Mouse (Mus musculus): ENCODE measurements around the gene Tspan32. TPM values are rescaled to one million over a fixed set of nuclear protein-coding genes. Genes with fewer than 3 reads are reported as not detected.
A peak's percentile ranks its signal among the peaks of the same experiment; 100 is the strongest.

Tspan32 gene
- polyA plus RNA-seq, 1 experiment = not detected

DNA sequence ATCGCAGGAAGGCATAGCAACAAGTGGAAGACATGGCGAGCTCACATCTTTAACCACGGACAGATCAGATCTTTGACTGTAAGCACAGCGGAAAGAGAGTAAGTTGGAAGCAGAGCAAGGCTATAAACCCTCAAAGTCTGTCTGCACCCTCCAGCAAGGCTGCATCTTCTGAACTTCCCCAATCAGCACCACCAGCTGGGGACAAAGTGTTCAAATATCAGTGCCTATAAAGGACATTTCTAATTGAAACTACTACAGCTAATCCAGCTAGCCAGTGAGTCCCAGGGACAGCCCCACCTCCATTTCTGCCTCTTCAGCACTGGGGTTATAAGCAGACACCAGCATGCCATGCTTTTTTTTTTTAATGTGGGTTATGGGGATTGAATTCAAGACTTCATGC is 32.5 kb downstream of the Tspan32 start:
- Histone ChIP-seq H3K27ac (ENCODE audit: insufficient read depth, low read depth, low read length) (no peak overlapping the region), H3K4me3 (ENCODE audit: insufficient read depth, low read depth, low read length) (no peak overlapping the region), H3K4me1 (ENCODE audit: control insufficient read depth, insufficient read depth, low read length) (peaks cover 9% of the 10 kb centered on the region; the same call in 1 of the 2 replicates)
- 92% methylated on average over 4 of the region's 4 CpGs for WGBS
- no peak for TF ChIP-seq POLR2A (IDR thresholded peaks at IDR 0.05; ENCODE audit: insufficient read depth, low read depth, low read length)
- TF ChIP-seq CTCF (IDR thresholded peaks at IDR 0.05; ENCODE audit: insufficient read depth, low read depth, low read length) = no peak

- TF ChIP-seq POLR2A (IDR thresholded peaks at IDR 0.05; ENCODE audit: insufficient read depth, low read depth, low read length) (no peak), CTCF (IDR thresholded peaks at IDR 0.05; ENCODE audit: insufficient read depth, low read depth, low read length) (no peak)
- H3K27ac ChIP-seq (ENCODE audit: insufficient read depth, low read depth, low read length) = no peak overlapping the region
- no peak overlapping the region for H3K4me3 ChIP-seq (ENCODE audit: insufficient read depth, low read depth, low read length)
- H3K4me1 ChIP-seq (ENCODE audit: control insufficient read depth, insufficient read depth, low read length) = peaks cover 11% of the 10 kb centered on the region
- WGBS = 94% methylated on average over 3 of the region's 3 CpGs
These were observed 33.5 kb downstream of the Tspan32 start for GRCm38 (mm10) chr7:143038174-143038931.

DNA sequence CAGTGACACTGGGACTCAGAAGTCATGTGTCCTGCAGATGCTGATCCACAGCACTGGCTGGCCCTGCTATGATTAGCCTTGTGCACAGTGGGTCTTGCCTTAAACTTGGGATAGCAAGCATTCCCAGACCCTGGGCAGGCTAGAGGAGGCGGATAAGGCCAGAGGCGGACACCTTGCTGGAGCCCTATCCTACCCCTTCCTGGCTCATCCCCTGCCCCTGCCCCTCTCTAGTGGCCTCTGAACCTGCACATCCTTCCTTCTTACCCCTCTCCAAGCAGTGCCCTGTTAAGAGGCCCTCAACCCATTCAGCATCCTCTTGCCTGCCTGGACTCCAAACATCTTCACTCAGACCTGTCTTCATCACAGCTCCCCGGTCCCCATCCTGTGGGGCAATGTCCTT is 35.7 kb downstream of the Tspan32 start:
- H3K27ac ChIP-seq (ENCODE audit: insufficient read depth, low read depth, low read length) = no peak overlapping the region
- WGBS = 99% methylated on average over 3 of the region's 3 CpGs

DNA sequence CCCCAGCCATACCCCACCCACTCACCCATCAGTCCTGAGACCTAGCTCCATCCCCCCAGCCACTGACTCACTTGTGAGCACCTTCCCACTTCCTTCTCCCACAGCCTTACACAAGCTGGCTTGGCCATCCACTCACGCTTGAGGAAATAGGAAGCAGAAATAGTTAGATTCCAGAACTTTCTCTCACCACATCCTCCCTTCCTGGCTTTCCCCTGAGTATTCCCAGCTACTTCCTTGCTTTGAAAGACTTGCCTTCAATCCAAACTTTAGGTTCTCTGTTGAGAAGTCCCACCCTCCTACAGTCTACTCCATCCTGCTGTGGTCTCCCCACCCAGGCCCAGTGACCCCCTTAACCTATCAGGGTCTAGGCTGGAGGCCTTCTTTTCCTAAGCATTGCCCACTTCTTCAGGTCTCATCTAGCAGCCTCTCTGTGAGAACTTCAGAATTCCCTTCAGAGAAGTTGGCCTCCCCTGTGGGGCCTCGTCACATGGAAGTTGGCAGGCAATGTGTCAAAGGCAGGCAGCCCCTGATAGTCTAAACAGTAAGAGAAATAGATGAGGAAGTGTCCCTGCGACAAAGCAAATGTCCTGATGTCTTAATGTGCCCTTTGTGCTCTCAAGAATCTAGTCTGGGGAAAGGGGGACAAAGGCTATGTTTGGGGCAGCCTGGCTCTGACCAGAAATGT is 36.4 kb downstream of the Tspan32 start:
- no peak overlapping the region for H3K27ac ChIP-seq (ENCODE audit: insufficient read depth, low read depth, low read length)
- WGBS = 84% methylated on average over 3 of the region's 3 CpGs
- no peak overlapping the region for H3K4me3 ChIP-seq (ENCODE audit: insufficient read depth, low read depth, low read length)
- peaks cover 11% of the 10 kb centered on the region for H3K4me1 ChIP-seq (ENCODE audit: control insufficient read depth, insufficient read depth, low read length)
- no peak for TF ChIP-seq POLR2A (IDR thresholded peaks at IDR 0.05; ENCODE audit: insufficient read depth, low read depth, low read length)

More for the DNA sequence above, 35.7 kb downstream of the Tspan32 start:
- Histone ChIP-seq H3K4me1 (ENCODE audit: control insufficient read depth, insufficient read depth, low read length) (peaks cover 11% of the 10 kb centered on the region), H3K4me3 (ENCODE audit: insufficient read depth, low read depth, low read length) (no peak overlapping the region)
- TF ChIP-seq POLR2A (IDR thresholded peaks at IDR 0.05; ENCODE audit: insufficient read depth, low read depth, low read length) = no peak
- TF ChIP-seq CTCF (IDR thresholded peaks at IDR 0.05; ENCODE audit: insufficient read depth, low read depth, low read length) = no peak

DNA sequence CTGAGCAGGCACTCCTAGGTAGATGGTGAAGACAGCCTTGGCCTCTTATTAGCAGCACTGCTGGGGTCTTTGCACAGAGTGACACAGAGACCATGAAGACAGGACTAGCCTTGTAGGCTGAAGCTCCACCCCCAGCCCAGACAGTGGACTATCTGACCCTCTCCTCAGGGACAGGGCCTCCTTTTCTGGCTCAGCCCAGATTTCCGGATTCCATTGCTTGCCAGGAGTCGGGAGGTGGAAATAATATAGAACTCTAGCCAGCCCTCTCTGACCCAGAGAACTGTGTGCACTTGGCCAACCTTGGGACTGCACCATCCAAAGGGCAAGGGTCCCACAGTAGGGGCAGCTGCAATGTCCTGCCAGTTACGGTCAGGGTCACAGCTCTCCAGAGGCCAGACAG is 37.2 kb downstream of the Tspan32 start:
- WGBS = 60% methylated on average over 3 of the region's 3 CpGs
- 0 out of 2 replicates have a peak overlapping the region, but pooled peaks have one; percentile 64 for H3K27ac ChIP-seq (ENCODE audit: insufficient read depth, low read depth, low read length)
- TF ChIP-seq POLR2A (IDR thresholded peaks at IDR 0.05; ENCODE audit: insufficient read depth, low read depth, low read length) = no peak
- no peak for TF ChIP-seq CTCF (IDR thresholded peaks at IDR 0.05; ENCODE audit: insufficient read depth, low read depth, low read length)

DNA sequence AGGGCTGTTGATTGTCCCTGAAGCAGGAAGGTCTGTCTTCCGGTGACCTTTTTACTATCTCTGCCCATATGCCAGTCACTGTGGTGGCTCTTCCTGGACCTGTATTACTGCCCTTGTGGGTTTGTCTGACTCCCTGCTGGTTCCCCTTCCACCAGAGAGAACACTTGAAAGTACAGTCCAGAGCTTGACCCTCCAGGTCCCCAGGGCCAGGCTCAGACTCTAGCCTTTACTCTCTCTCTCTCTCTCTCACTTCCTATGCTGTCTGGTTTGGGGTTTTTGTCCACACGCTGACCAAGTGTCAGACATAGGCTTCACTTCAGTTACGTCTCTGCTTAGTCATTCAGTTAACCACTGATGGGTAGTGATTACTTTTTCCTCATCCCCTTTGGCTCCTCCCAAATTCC is 38.1 kb downstream of the Tspan32 start:
- no peak overlapping the region for H3K27ac ChIP-seq (ENCODE audit: insufficient read depth, low read depth, low read length)
- no peak overlapping the region for H3K4me3 ChIP-seq (ENCODE audit: insufficient read depth, low read depth, low read length)
- no peak for TF ChIP-seq POLR2A (IDR thresholded peaks at IDR 0.05; ENCODE audit: insufficient read depth, low read depth, low read length)
- TF ChIP-seq CTCF (IDR thresholded peaks at IDR 0.05; ENCODE audit: insufficient read depth, low read depth, low read length) = no peak
- H3K4me1 ChIP-seq (ENCODE audit: control insufficient read depth, insufficient read depth, low read length) = peaks cover 13% of the 10 kb centered on the region
- WGBS = 92% methylated on average over 3 of the region's 3 CpGs

More for the DNA sequence above, 37.2 kb downstream of the Tspan32 start:
- H3K4me3 ChIP-seq (ENCODE audit: insufficient read depth, low read depth, low read length) = no peak overlapping the region
- H3K4me1 ChIP-seq (ENCODE audit: control insufficient read depth, insufficient read depth, low read length) = peaks cover 13% of the 10 kb centered on the region

- no peak overlapping the region for H3K27ac ChIP-seq (ENCODE audit: insufficient read depth, low read depth, low read length)
- 92% methylated on average over 2 of the region's 2 CpGs for WGBS
- no peak overlapping the region for H3K4me3 ChIP-seq (ENCODE audit: insufficient read depth, low read depth, low read length)
These were observed 39.4 kb downstream of the Tspan32 start for GRCm38 (mm10) chr7:143044049-143044825.

GRCm38 (mm10) chr7:143044826-143045206 is 40.0 kb downstream of the Tspan32 start:
- TF ChIP-seq CTCF (IDR thresholded peaks at IDR 0.05; ENCODE audit: insufficient read depth, low read depth, low read length) (no peak), POLR2A (IDR thresholded peaks at IDR 0.05; ENCODE audit: insufficient read depth, low read depth, low read length) (no peak)
- Histone ChIP-seq H3K4me1 (ENCODE audit: control insufficient read depth, insufficient read depth, low read length) (peaks cover 13% of the 10 kb centered on the region), H3K27ac (ENCODE audit: insufficient read depth, low read depth, low read length) (no peak overlapping the region), H3K4me3 (ENCODE audit: insufficient read depth, low read depth, low read length) (no peak overlapping the region)

More at GRCm38 (mm10) chr7:143044049-143044825, 39.4 kb downstream of the Tspan32 start:
- peaks cover 13% of the 10 kb centered on the region for H3K4me1 ChIP-seq (ENCODE audit: control insufficient read depth, insufficient read depth, low read length)
- TF ChIP-seq POLR2A (IDR thresholded peaks at IDR 0.05; ENCODE audit: insufficient read depth, low read depth, low read length) = no peak
- no peak for TF ChIP-seq CTCF (IDR thresholded peaks at IDR 0.05; ENCODE audit: insufficient read depth, low read depth, low read length)

- H3K4me1 ChIP-seq (ENCODE audit: control insufficient read depth, insufficient read depth, low read length) = peaks cover 11% of the 10 kb centered on the region
- 82% methylated on average over 7 of the region's 7 CpGs for WGBS
- H3K27ac ChIP-seq (ENCODE audit: insufficient read depth, low read depth, low read length) = no peak overlapping the region
- TF ChIP-seq CTCF (IDR thresholded peaks at IDR 0.05; ENCODE audit: insufficient read depth, low read depth, low read length) (no peak), POLR2A (IDR thresholded peaks at IDR 0.05; ENCODE audit: insufficient read depth, low read depth, low read length) (no peak)
- H3K4me3 ChIP-seq (ENCODE audit: insufficient read depth, low read depth, low read length) = no peak overlapping the region
These were observed 41.5 kb downstream of the Tspan32 start for GRCm38 (mm10) chr7:143046358-143046757.
